Mouse (Mus musculus): ENCODE results near the gene Stk26. TPM values are rescaled to one million over a fixed set of nuclear protein-coding genes. Genes with fewer than 3 reads are reported as not detected.

Gene Stk26
- total and polyA plus RNA-seq, 2 experiments from 2014 or later = 0.44 to 1.1 TPM

DNA sequence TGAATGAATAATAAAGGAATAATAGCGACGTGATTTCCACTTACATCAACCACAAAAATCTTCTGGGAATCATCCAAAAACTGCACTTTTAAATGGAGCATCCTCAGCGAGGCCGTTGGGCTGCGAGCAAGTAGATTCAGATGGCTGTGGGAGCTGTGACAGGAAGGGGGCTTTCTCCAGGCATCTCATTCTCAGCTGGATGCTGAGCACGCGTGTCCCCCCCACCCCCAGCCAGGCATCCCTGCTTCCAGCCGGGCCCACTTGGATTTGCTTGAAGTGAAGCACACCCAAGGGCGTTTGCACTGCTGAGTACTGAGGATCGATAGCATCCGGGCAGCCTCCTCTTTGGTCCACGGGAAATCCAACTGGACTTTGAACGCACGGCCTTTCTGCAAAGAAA is 101.8 kb downstream of the Stk26 start, which contains the start of gene Frmd7:
TSS of gene Frmd7 (minus strand) at position 101 of the 400 bp plus-strand sequence.
- TF ChIP-seq CTCF (IDR thresholded peaks at IDR 0.05) = no peak
- H3K27ac ChIP-seq (ENCODE audit: low read depth, low read length) = no peak within 1 kb of the TSS
- H3K27me3 ChIP-seq (ENCODE audit: insufficient read depth, low read length) = no peaks in the 10 kb centered on the region
- H3K9me3 ChIP-seq (ENCODE audit: low read length) = no peaks in the 10 kb centered on the region
- no peaks in the 10 kb centered on the region for H3K4me1 ChIP-seq (ENCODE audit: insufficient read depth, low read length)
- no peak for ATAC-seq (ENCODE audit: low FRiP score)
- DNase-seq (ENCODE audit: low spot score) = no peak
- no peak within 1 kb of the TSS for H3K4me2 ChIP-seq (ENCODE audit: low read depth, low read length, poor library complexity, severe bottlenecking)
- no peak within 1 kb of the TSS for H3K9ac ChIP-seq (replicated peaks; ENCODE audit: low read length, poor library complexity, severe bottlenecking)
- H3K36me3 ChIP-seq (ENCODE audit: insufficient read depth, low read length) = no peaks in the 10 kb centered on the region
- WGBS = 70% methylated on average over 14 of the region's 14 CpGs
- H3K4me3 ChIP-seq (ENCODE audit: low read depth, low read length) = no peak within 1 kb of the TSS

Other genes with a start within 250 kb of the Stk26 start
- 0.38 TPM in 2 replicates for gene Frmd7, start 101.7 kb downstream of the Stk26 start, total RNA-seq (2014; rRNA removed)
- 0.16 and 0.23 TPM in 2 replicates for gene Frmd7, start 101.7 kb downstream of the Stk26 start, polyA plus RNA-seq (2015; fragmentation: Nextera tagmentation; extraction: Ambion mirVana)
- gene Rap2c, start 177.0 kb downstream of the Stk26 start, total RNA-seq (2014; rRNA removed) = 20.9 and 22.8 TPM in 2 replicates
- 8.5 and 10.0 TPM in 2 replicates for gene Rap2c, start 177.0 kb downstream of the Stk26 start, polyA plus RNA-seq (2015; fragmentation: Nextera tagmentation; extraction: Ambion mirVana)

Measured in midbrain, postnatal 0 days (tissue).